Mouse (Mus musculus) activated CD4-positive, CD25-positive, alpha-beta regulatory T cell, adult 4 months (primary cell): ENCODE measurements around the gene Eno2. TPM values are rescaled to one million over a fixed set of nuclear protein-coding genes. Genes with fewer than 3 reads are reported as not detected.

ENCODE experiments used
- polyA plus RNA-seq, 2 experiments: library from polyadenylated mRNA; unstranded; fragments of 100-300 nt; shearing (Covaris generic); gene quantifications; one replicate each; pipeline ENCODE4 v1.2.1; 2017

The Eno2 gene
- polyA plus RNA-seq, 2 experiments from 2014 or later = 4.4 to 4.7 TPM

Other genes starting within 250 kb of the Eno2 start
- gene C1s1, start 227.3 kb downstream of the Eno2 start, polyA plus RNA-seq = not detected
- not detected for gene C1rb, start 199.4 kb downstream of the Eno2 start, polyA plus RNA-seq
- not detected for gene C1s2, start 133.6 kb downstream of the Eno2 start, polyA plus RNA-seq
- 10 to 100 TPM; 24.3 to 25.9 TPM for gene Lpcat3, start 106.6 kb downstream of the Eno2 start, polyA plus RNA-seq
- 100 to 1,000 TPM; 401 to 440 TPM for gene Emg1, start 57.5 kb downstream of the Eno2 start, polyA plus RNA-seq
- 10 to 100 TPM; 72.2 to 87.3 TPM for gene Phb2, start 57.3 kb downstream of the Eno2 start, polyA plus RNA-seq
- gene Ptpn6, start 31.0 kb downstream of the Eno2 start, polyA plus RNA-seq = 100 to 1,000 TPM; 138 to 144 TPM
- gene Grcc10, start 28.3 kb downstream of the Eno2 start, polyA plus RNA-seq = 100 to 1,000 TPM; 529 to 630 TPM
- not detected for gene Gm45234, start 13.7 kb downstream of the Eno2 start, polyA plus RNA-seq
- 1 to 10 TPM; 3.3 to 5.7 TPM for gene Atn1, start 13.1 kb downstream of the Eno2 start, polyA plus RNA-seq
- gene Lrrc23, start 10.1 kb upstream of the Eno2 start, polyA plus RNA-seq = under 1 TPM; 0.61 to 0.73 TPM
- 1 to 10 TPM; 1.5 to 2.1 TPM for gene Spsb2, start 39.0 kb upstream of the Eno2 start, polyA plus RNA-seq
- 10 to 100 TPM; 68.9 to 93.3 TPM for gene Tpi1, start 44.6 kb upstream of the Eno2 start, polyA plus RNA-seq
- gene Usp5, start 59.8 kb upstream of the Eno2 start, polyA plus RNA-seq = 10 to 100 TPM; 58.3 to 86.0 TPM
- 10 to 100 TPM; 43.4 to 57.7 TPM for gene Cdca3, start 59.9 kb upstream of the Eno2 start, polyA plus RNA-seq
- gene Gnb3, start 70.6 kb upstream of the Eno2 start, polyA plus RNA-seq = under 1 TPM in 1 of 2 experiments, not detected in 1; 0.19 TPM
- gene P3h3, start 88.1 kb upstream of the Eno2 start, polyA plus RNA-seq = not detected
- under 1 TPM in 1 of 2 experiments, not detected in 1; 0.21 TPM for gene Gpr162, start 94.3 kb upstream of the Eno2 start, polyA plus RNA-seq
- gene Cd4, start 118.5 kb upstream of the Eno2 start, polyA plus RNA-seq = 100 to 1,000 TPM; 240 to 401 TPM
- gene Lag3, start 142.0 kb upstream of the Eno2 start, polyA plus RNA-seq = 10 to 100 TPM; 23.5 to 30.2 TPM
- gene Ptms, start 150.4 kb upstream of the Eno2 start, polyA plus RNA-seq = 10 to 100 TPM; 12.0 to 12.8 TPM
- 10 to 100 TPM; 46.7 to 70.4 TPM for gene Mlf2, start 161.7 kb upstream of the Eno2 start, polyA plus RNA-seq
- 10 to 100 TPM; 45.9 to 51.2 TPM for gene Cops7a, start 195.9 kb upstream of the Eno2 start, polyA plus RNA-seq
- gene Pianp, start 227.0 kb upstream of the Eno2 start, polyA plus RNA-seq = not detected
- gene Zfp384, start 239.5 kb upstream of the Eno2 start, polyA plus RNA-seq = 1 to 10 TPM; 4.3 to 5.2 TPM